Mouse (Mus musculus) ES-E14 (cell line): ENCODE results near the gene Csnk1g2. TPM values are rescaled to one million over a fixed set of nuclear protein-coding genes. Genes with fewer than 3 reads are reported as not detected.

Experiments used
- DNase-seq: peaks from one replicate; pipeline ENCODE4 v3.0.0-alpha.2; 2013; ENCODE audit warnings: low read depth, low spot score
- H3K27ac ChIP-seq: 2 replicates; pipeline ENCODE4 v1.5.1; 2012; ENCODE audit warnings: low read depth, mild to moderate bottlenecking, low read length, moderate library complexity, mixed read lengths; ENCODE audit not compliant: poor library complexity, insufficient read depth, severe bottlenecking
- H3K36me3 ChIP-seq: 2 replicates; pipeline ENCODE4 v1.6.1; 2012; ENCODE audit warnings: mild to moderate bottlenecking, low read length, moderate library complexity, mixed read lengths; ENCODE audit not compliant: control insufficient read depth, poor library complexity, insufficient read depth, severe bottlenecking
- H3K4me1 ChIP-seq, 2 experiments: fragments of 150-350 bp in 1 of 2; sonication (generic) in 1 of 2; 2 replicates each; pipeline ENCODE4 v1.6.1; 2012; ENCODE audit warnings: low read length in 2 of 2, mild to moderate bottlenecking in 1 of 2, mixed read lengths in 1 of 2; ENCODE audit not compliant: control insufficient read depth in 2 of 2, insufficient read depth in 2 of 2, poor library complexity in 1 of 2
- H3K4me3 ChIP-seq, 2 experiments: fragments of 150-350 bp in 1 of 2; sonication (generic) in 1 of 2; 2 replicates each; pipeline ENCODE4 v1.5.1; 2012; ENCODE audit warnings: low read length in 2 of 2, low read depth in 1 of 2, mild to moderate bottlenecking in 1 of 2, mixed read lengths in 1 of 2; ENCODE audit not compliant: insufficient read depth in 1 of 2, poor library complexity in 1 of 2, severe bottlenecking in 1 of 2
- H3K9ac ChIP-seq: 2 replicates; pipeline ENCODE4 v1.6.1; 2012; ENCODE audit warnings: low read depth, mild to moderate bottlenecking, low read length, mixed read lengths; ENCODE audit not compliant: poor library complexity, insufficient read depth, severe bottlenecking
- H3K9me3 ChIP-seq: fragments of 150-350 bp; sonication (generic); 2 replicates; pipeline ENCODE4 v1.6.1; 2012; ENCODE audit warnings: low read depth, mild to moderate bottlenecking, low read length; ENCODE audit not compliant: control insufficient read depth, insufficient read depth
- CHD2 ChIP-seq: IDR thresholded peaks from 2 replicates; pipeline ENCODE4 v1.6.1; 2014; ENCODE audit warnings: mild to moderate bottlenecking, low read depth, low read length, inconsistent platforms
- HCFC1 ChIP-seq: IDR thresholded peaks from 2 replicates; pipeline ENCODE4 v1.6.1; 2012; ENCODE audit warnings: low read length, inconsistent platforms, borderline replicate concordance; ENCODE audit not compliant: insufficient read depth
- MAFK ChIP-seq: IDR thresholded peaks from 2 replicates; pipeline ENCODE4 v1.6.1; 2014; ENCODE audit warnings: mild to moderate bottlenecking, low read depth, low read length, inconsistent platforms; ENCODE audit not compliant: insufficient read depth
- ZC3H11A ChIP-seq: IDR thresholded peaks from 2 replicates; pipeline ENCODE4 v1.6.1; 2012; ENCODE audit warnings: low read depth, mild to moderate bottlenecking, inconsistent platforms, low read length, borderline replicate concordance
- ZNF384 ChIP-seq: IDR thresholded peaks from 2 replicates; pipeline ENCODE4 v1.6.1; 2012; ENCODE audit warnings: low read depth, low read length, inconsistent platforms
- in situ Hi-C, 2 experiments: fragments of 600-800 bp; cut with MboI; formaldehyde crosslinking; loops; one replicate each; pipeline ENCODE4 v1.15.1; 2025; ENCODE audit warnings: low sequenced_read_pairs in 2 of 2, inconsistent platforms in 1 of 2; ENCODE audit not compliant: unreplicated experiment in 2 of 2
- total RNA-seq: library from RNA; depleted of rRNA; stranded (reverse); fragments of 300-350 nt; gene quantifications from 2 replicates; pipeline ENCODE4 v1.2.3, GENCODE M21; 2012

Gene Csnk1g2
- total RNA-seq, 1 experiment: 138 TPM

- in situ Hi-C loops: no loop called here
- no peak for TF ChIP-seq MAFK
- TF ChIP-seq ZC3H11A: no peak
- TF ChIP-seq CHD2: no peak
- Histone ChIP-seq H3K27ac (no peak overlapping the region), H3K36me3 (no peaks in the 10 kb centered on the region; the same call in 1 of the 2 replicates), H3K4me3 (no peak overlapping the region), H3K9ac (no peak overlapping the region), H3K4me1 (peaks cover 3 to 13% of the 10 kb centered on the region in 2 experiments; a peak in 2 of 4 replicates), H3K9me3 (no peaks in the 10 kb centered on the region)
- DNase-seq: no peak
Observed at GRCm38 (mm10) chr10:80583047-80583446, 39.6 kb upstream of the Csnk1g2 start.

GRCm38 (mm10) chr10:80584045-80584488 lies 38.6 kb upstream of the Csnk1g2 start:
- H3K27ac ChIP-seq: no peak overlapping the region
- in situ Hi-C loops: no loop called here
- no peak for DNase-seq
- TF ChIP-seq ZNF384 (no peak), HCFC1 (no peak), CHD2 (no peak), ZC3H11A (no peak), MAFK (no peak)
- H3K9me3 ChIP-seq: no peaks in the 10 kb centered on the region
- H3K4me1 ChIP-seq: peaks cover 3 to 12% of the 10 kb centered on the region in 2 experiments; a peak in 3 of 4 replicates
- no peaks in the 10 kb centered on the region; the same call in 1 of the 2 replicates for H3K36me3 ChIP-seq
- H3K9ac ChIP-seq: no peak overlapping the region
- H3K4me3 ChIP-seq: peak overlapping the region; percentile 32 to 33; a peak in 2 of 4 replicates

- 0 out of 4 replicates have a peak overlapping the region, but pooled peaks of 1 of the 2 experiments have one; percentile 4 for H3K4me3 ChIP-seq
- no peak overlapping the region for H3K9ac ChIP-seq
- no peaks in the 10 kb centered on the region; the same call in 1 of the 2 replicates for H3K36me3 ChIP-seq
- H3K27ac ChIP-seq: no peak overlapping the region
- no peak for DNase-seq
- H3K4me1 ChIP-seq: peaks cover 3 to 16% of the 10 kb centered on the region in 2 experiments; a peak in 3 of 4 replicates
- TF ChIP-seq CHD2 (no peak), ZNF384 (no peak), ZC3H11A (no peak), MAFK (no peak), HCFC1 (no peak)
- no peaks in the 10 kb centered on the region for H3K9me3 ChIP-seq
- in situ Hi-C loops: no loop called here
Observed at GRCm38 (mm10) chr10:80584642-80585552, 37.7 kb upstream of the Csnk1g2 start.

GRCm38 (mm10) chr10:80585581-80585980 lies 37.1 kb upstream of the Csnk1g2 start:
- DNase-seq: no peak
- Histone ChIP-seq H3K36me3 (no peaks in the 10 kb centered on the region; the same call in 1 of the 2 replicates), H3K9me3 (no peaks in the 10 kb centered on the region), H3K4me1 (peaks cover 3 to 16% of the 10 kb centered on the region in 2 experiments; a peak in 3 of 4 replicates), H3K4me3 (no peak overlapping the region), H3K27ac (no peak overlapping the region), H3K9ac (no peak overlapping the region)
- TF ChIP-seq HCFC1 (no peak), MAFK (no peak), ZNF384 (no peak), ZC3H11A (no peak), CHD2 (no peak)
- in situ Hi-C loops: no loop called here
